Comparison of ENCODE assay signal across 8 mouse cellular contexts in genomic region chr11:116625081-116626000, GRCm38 (mm10). TPM values are rescaled to one million over a fixed set of nuclear protein-coding genes. Genes with fewer than 3 reads are reported as not detected.
DNase-seq lines count a peak whose midpoint lies in the region; ATAC-seq lines count a peak whose summit lies in the region.
"Had no signal": no experiment of that assay in that cellular context is flagged by ENCODE, and none has a peak within 500 bp of the region (broad histone marks: within the 10 kb centered on the region; RNA-seq: fewer than 3 reads in every experiment).

No protein-coding gene starts in this region.

- no peak overlapping the region for H3K4me3 ChIP-seq in kidney, embryonic 15.5 days (replicated peaks)

- H3K36me3 ChIP-seq in kidney, embryonic 15.5 days: no peaks in the 10 kb centered on the region

- peak; percentile 71 for DNase-seq in kidney, postnatal 10 days
- peak; percentile 94 for DNase-seq in ES-CJ7 (ENCODE audit: low read depth, low spot score)
- DNase-seq in brain, adult 2 months (ENCODE audit: low read depth, low spot score): peak; percentile 47
- peak; percentile 70 to 73 for DNase-seq in kidney, postnatal 25 days
- DNase-seq in natural killer cell, adult 2 months (ENCODE audit: low spot score in 2 of 2): peak; percentile 51 to 77
- no peak for DNase-seq in left cerebral cortex, postnatal 36 days (ENCODE audit: low spot score in 2 of 2)

- no peak for ATAC-seq in kidney, embryonic 15.5 days (replicated peaks; ENCODE audit: low FRiP score)

- H3K9ac ChIP-seq in kidney, embryonic 15.5 days: no peak overlapping the region

- no peak overlapping the region for H3K27ac ChIP-seq in kidney, embryonic 15.5 days

- peaks cover 53% of the 10 kb centered on the region for H3K4me1 ChIP-seq in kidney, embryonic 15.5 days

- intact Hi-C loops in left cerebral cortex, postnatal 36 days (cut with DNase I): no loop called here

- H3K27me3 ChIP-seq in kidney, embryonic 15.5 days: no peaks in the 10 kb centered on the region

- no peaks in the 10 kb centered on the region for H3K9me3 ChIP-seq in kidney, embryonic 15.5 days (replicated peaks)

- no peak overlapping the region for H3K4me2 ChIP-seq in kidney, embryonic 15.5 days

- 74% methylated on average over 17 of the region's 17 CpGs for WGBS in kidney, embryonic 15.5 days

RNA-seq across cellular contexts. Expression of gene Rhbdf2, which starts 1.5 kb away (rescaled TPM):
- polyA plus RNA-seq in kidney, embryonic 15.5 days (2015; fragmentation: Nextera tagmentation; extraction: Ambion mirVana): 9.5 and 9.8 TPM in 2 replicates
- 1 to 10 TPM in 1 of 2 experiments, under 1 TPM in 1; 0.84 to 1.9 TPM for total RNA-seq in left cerebral cortex, postnatal 36 days (2021)

RNA-seq across cellular contexts. Expression of gene Prcd, which starts 28.0 kb away (rescaled TPM):
- 1.1 and 1.6 TPM in 2 replicates for polyA plus RNA-seq in kidney, embryonic 15.5 days (2015; fragmentation: Nextera tagmentation; extraction: Ambion mirVana)
- 1 to 10 TPM; 4.3 to 6.2 TPM for total RNA-seq in left cerebral cortex, postnatal 36 days (2021)

RNA-seq across cellular contexts. Expression of gene Cygb, which starts 28.8 kb away (rescaled TPM):
- polyA plus RNA-seq in kidney, embryonic 15.5 days (2015; fragmentation: Nextera tagmentation; extraction: Ambion mirVana): 13.7 and 16.0 TPM in 2 replicates
- 10 to 100 TPM; 44.2 TPM for total RNA-seq in left cerebral cortex, postnatal 36 days (2021)

RNA-seq across cellular contexts. Expression of gene Aanat, which starts 39.1 kb away (rescaled TPM):
- polyA plus RNA-seq in kidney, embryonic 15.5 days (2015; fragmentation: Nextera tagmentation; extraction: Ambion mirVana): not detected in 2 replicates
- under 1 TPM; 0.62 to 0.97 TPM for total RNA-seq in left cerebral cortex, postnatal 36 days (2021)
- polyA plus RNA-seq: gonadal fat pad, adult 2 months had no signal

RNA-seq across cellular contexts. Expression of gene Ube2o, which starts 44.1 kb away (rescaled TPM):
- polyA plus RNA-seq in kidney, embryonic 15.5 days (2015; fragmentation: Nextera tagmentation; extraction: Ambion mirVana): 7.3 and 7.4 TPM in 2 replicates
- total RNA-seq in left cerebral cortex, postnatal 36 days (2021): 100 to 1,000 TPM; 121 to 126 TPM

Comparison
In these comparisons a context has a peak if more than half of its experiments do, and no peak if none do; other contexts are left out.
1. DNase-seq: peak in kidney, postnatal 10 days (single experiment), ES-CJ7 (single experiment), brain, adult 2 months (single experiment), kidney, postnatal 25 days (2 of 2) and natural killer cell, adult 2 months (2 of 2); none in left cerebral cortex, postnatal 36 days (0 of 2).